Mouse (Mus musculus) heart, adult 2 months (tissue): ENCODE data around the gene Lad1. TPM values are rescaled to one million over a fixed set of nuclear protein-coding genes. Genes with fewer than 3 reads are reported as not detected.

Experiments
- DNase-seq, 2 experiments: peaks; one replicate each; pipeline ENCODE4 v3.0.0; 2021
- H3K27ac ChIP-seq: fragments of 200-600 bp; 2 replicates; pipeline ENCODE4 v1.8.1; 2022
- H3K27me3 ChIP-seq: fragments of 200-500 bp; 2 replicates; pipeline ENCODE4 v1.6.1; 2012; ENCODE audit warnings: mild to moderate bottlenecking, low read length, inconsistent platforms, mixed read lengths; ENCODE audit not compliant: control insufficient read depth, insufficient read depth
- H3K36me3 ChIP-seq: fragments of 200-500 bp; 2 replicates; pipeline ENCODE4 v1.6.1; 2012; ENCODE audit warnings: low read length, inconsistent platforms; ENCODE audit not compliant: control insufficient read depth, insufficient read depth
- H3K4me1 ChIP-seq: fragments of 200-500 bp; 2 replicates; pipeline ENCODE4 v1.6.1; 2011; ENCODE audit warnings: low read length; ENCODE audit not compliant: control insufficient read depth, insufficient read depth
- H3K4me3 ChIP-seq: fragments of 200-600 bp; 2 replicates; pipeline ENCODE4 v1.8.1; 2022
- H3K79me2 ChIP-seq: fragments of 200-500 bp; replicated peaks from 2 replicates; pipeline ENCODE4 v1.6.1; 2012; ENCODE audit warnings: mild to moderate bottlenecking, inconsistent platforms, low read length, moderate library complexity, mixed read lengths; ENCODE audit not compliant: control insufficient read depth, insufficient read depth
- H3K9ac ChIP-seq: fragments of 200-500 bp; 2 replicates; pipeline ENCODE4 v1.6.1; 2012; ENCODE audit warnings: low read depth, mild to moderate bottlenecking, control low read depth, inconsistent platforms, low read length, mixed read lengths
- CTCF ChIP-seq: fragments of 200-600 bp; IDR thresholded peaks from 2 replicates; pipeline ENCODE4 v1.8.1; 2022; ENCODE audit warnings: antibody characterized with exemption, mild to moderate bottlenecking, moderate library complexity
- EP300 ChIP-seq: fragments of 200-500 bp; IDR thresholded peaks from 2 replicates; pipeline ENCODE4 v1.6.1; 2011; ENCODE audit warnings: low read depth, low read length, control low read depth; ENCODE audit not compliant: insufficient read depth
- POLR2A ChIP-seq: fragments of 200-500 bp; IDR thresholded peaks from 2 replicates; pipeline ENCODE4 v1.6.1; 2011; ENCODE audit warnings: mild to moderate bottlenecking, low read depth, low read length, control low read depth; ENCODE audit not compliant: insufficient read depth
- WGBS: fragments of 180-500 bp; shearing (Covaris S2); methylation state at CpG from one replicate; pipeline ENCODE4 v1.1.7; 2018; 5-methylcytosine and 5-hydroxymethylcytosine counted together
- intact Hi-C: fragments of 180-260 bp; cut with DNase I; formaldehyde crosslinking; loops from one replicate; pipeline ENCODE4 v1.15.1; 2025
- polyA plus RNA-seq: library from polyadenylated mRNA; depleted of rRNA; stranded (reverse); fragments of >200 nt; gene quantifications from 2 replicates; pipeline ENCODE4 v1.2.3, GENCODE M21; 2012
- total RNA-seq, 2 experiments: library from RNA; stranded (reverse); gene quantifications; 2 replicates each; pipeline ENCODE4 v1.2.3; 2021

Gene Lad1
- total and polyA plus RNA-seq, 3 experiments, result 7.2 to 16.2 (median 7.3) TPM

DNA sequence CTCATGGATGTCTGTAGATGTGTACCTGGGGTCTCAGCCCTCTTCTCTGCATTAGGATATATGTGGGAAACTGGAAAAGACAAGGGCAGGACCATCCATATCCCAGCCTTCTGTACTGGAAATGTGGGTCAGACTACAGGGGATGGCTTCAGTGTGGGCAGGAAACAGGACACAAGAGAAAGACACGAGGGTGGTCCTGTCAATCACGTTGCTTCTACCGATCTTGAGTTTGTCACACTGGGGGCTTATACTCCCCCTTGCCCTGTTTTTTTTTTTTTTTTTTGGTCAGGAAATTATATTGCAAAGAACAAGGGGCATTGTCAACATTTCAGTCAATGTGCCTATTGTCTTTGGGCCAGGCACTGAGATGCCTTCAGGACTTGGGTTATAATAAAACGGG is 20.2 kb downstream of the Lad1 start:
- Histone ChIP-seq H3K4me3 (peak overlapping the region; percentile 41), H3K4me1 (no peaks in the 10 kb centered on the region; the same call in none of the 2 replicates), H3K9ac (peak overlapping the region; percentile 77), H3K36me3 (peaks cover 5% of the 10 kb centered on the region; the same call in 1 of the 2 replicates), H3K27me3 (no peaks in the 10 kb centered on the region), H3K79me2 (no peaks in the 10 kb centered on the region), H3K27ac (peak overlapping the region; percentile 93)
- TF ChIP-seq EP300 (no peak), CTCF (no peak), POLR2A (no peak)
- intact Hi-C loops, result no loop called here
- 28% methylated on average over 4 of the region's 4 CpGs for WGBS
- no peak for DNase-seq

- intact Hi-C loops, result no loop called here
- H3K27ac ChIP-seq, result peak overlapping the region; percentile 93
Observed at GRCm38 (mm10) chr1:135839065-135839464, 20.7 kb downstream of the Lad1 start.

GRCm38 (mm10) chr1:135840675-135841395 is 22.4 kb downstream of the Lad1 start:
- H3K36me3 ChIP-seq, result peaks cover 8% of the 10 kb centered on the region
- H3K79me2 ChIP-seq, result no peaks in the 10 kb centered on the region
- DNase-seq, result no peak
- H3K4me1 ChIP-seq, result peaks cover 7% of the 10 kb centered on the region
- 35% methylated on average over 15 of the region's 15 CpGs for WGBS
- intact Hi-C loops, result no loop called here
- H3K27me3 ChIP-seq, result no peaks in the 10 kb centered on the region
- H3K9ac ChIP-seq, result peak overlapping the region; percentile 24
- peak overlapping the region; percentile 41; the same call in 1 of the 2 replicates for H3K4me3 ChIP-seq
- TF ChIP-seq EP300 (peak; percentile 52; the same call in 1 of the 2 replicates), CTCF (no peak), POLR2A (peak; percentile 63)
- peak overlapping the region; percentile 54 for H3K27ac ChIP-seq

More at GRCm38 (mm10) chr1:135839065-135839464, 20.7 kb downstream of the Lad1 start:
- DNase-seq, result no peak
- peaks cover 1% of the 10 kb centered on the region for H3K4me1 ChIP-seq
- WGBS, result 52% methylated on average over 6 of the region's 6 CpGs
- H3K4me3 ChIP-seq, result peak overlapping the region; percentile 41; the same call in 1 of the 2 replicates
- peak overlapping the region; percentile 77 for H3K9ac ChIP-seq
- H3K27me3 ChIP-seq, result no peaks in the 10 kb centered on the region
- H3K36me3 ChIP-seq, result peaks cover 5% of the 10 kb centered on the region
- no peaks in the 10 kb centered on the region for H3K79me2 ChIP-seq
- TF ChIP-seq EP300, result 0 out of 2 replicates have a peak, but pooled peaks have one; percentile 73
- peak; percentile 70 for TF ChIP-seq POLR2A
- TF ChIP-seq CTCF, result no peak

DNA sequence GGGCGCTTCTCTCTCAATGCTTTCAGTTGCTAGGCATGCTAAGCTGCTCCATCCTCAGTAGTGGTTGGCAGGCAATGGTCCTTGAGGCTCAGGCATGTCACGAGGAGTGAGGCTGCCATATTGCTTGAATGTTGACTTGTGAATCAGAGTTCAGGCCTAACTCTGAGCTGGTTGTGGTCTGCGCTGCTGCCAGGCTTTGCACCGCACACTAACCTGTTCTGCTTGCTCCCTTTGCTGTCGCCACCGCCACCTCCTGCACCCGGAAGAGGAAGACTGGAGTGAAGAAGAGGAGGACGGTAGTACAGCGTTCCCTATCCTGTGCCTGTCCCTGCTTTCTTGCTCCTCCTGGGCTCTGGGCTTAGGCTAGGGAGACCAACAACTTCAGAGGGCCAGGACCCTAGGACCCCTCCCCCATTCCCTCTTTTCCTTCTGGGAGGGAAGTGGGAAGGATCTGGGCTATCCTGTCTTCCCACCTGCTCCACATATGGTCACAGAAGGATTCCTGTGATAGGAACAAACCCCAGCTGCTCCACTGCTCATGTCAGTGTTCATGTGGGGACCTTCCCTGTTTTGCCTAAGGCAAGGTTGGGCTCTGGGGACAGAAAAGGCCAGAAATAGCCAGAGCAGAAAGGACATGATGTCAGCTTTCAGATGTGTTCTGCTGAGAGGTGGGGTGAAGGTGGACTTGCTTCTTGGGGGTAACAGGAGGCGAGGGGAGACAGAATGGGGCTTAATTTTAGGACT is 25.3 kb downstream of the Lad1 start:
- peak overlapping the region; percentile 63 for H3K27ac ChIP-seq
- peak overlapping the region; percentile 0; the same call in 1 of the 2 replicates for H3K9ac ChIP-seq
- DNase-seq, result no peak
- peaks cover 10% of the 10 kb centered on the region for H3K4me1 ChIP-seq
- intact Hi-C loops, result no loop called here
- no peaks in the 10 kb centered on the region for H3K79me2 ChIP-seq
- no peaks in the 10 kb centered on the region for H3K27me3 ChIP-seq
- TF ChIP-seq POLR2A, result peak; percentile 48; the same call in 1 of the 2 replicates
- TF ChIP-seq CTCF, result no peak
- no peak overlapping the region; the same call in 1 of the 2 replicates for H3K4me3 ChIP-seq
- H3K36me3 ChIP-seq, result peaks cover 8% of the 10 kb centered on the region
- 69% methylated on average over 10 of the region's 10 CpGs for WGBS

- peaks cover 10% of the 10 kb centered on the region for H3K4me1 ChIP-seq
- no peak overlapping the region for H3K9ac ChIP-seq
- peaks cover 8% of the 10 kb centered on the region for H3K36me3 ChIP-seq
- H3K27me3 ChIP-seq, result no peaks in the 10 kb centered on the region
- peak; percentile 51 for TF ChIP-seq POLR2A
- TF ChIP-seq EP300, result peak; percentile 73
- TF ChIP-seq CTCF, result no peak
- peak in 1 of 2 experiments; percentile 60 for DNase-seq
- H3K79me2 ChIP-seq, result no peaks in the 10 kb centered on the region
- peak overlapping the region; percentile 63 for H3K27ac ChIP-seq
- 22% methylated on average over 6 of the region's 6 CpGs for WGBS
- intact Hi-C loops, result no loop called here
- H3K4me3 ChIP-seq, result no peak overlapping the region
Observed at GRCm38 (mm10) chr1:135844481-135844880, 26.1 kb downstream of the Lad1 start.

DNA sequence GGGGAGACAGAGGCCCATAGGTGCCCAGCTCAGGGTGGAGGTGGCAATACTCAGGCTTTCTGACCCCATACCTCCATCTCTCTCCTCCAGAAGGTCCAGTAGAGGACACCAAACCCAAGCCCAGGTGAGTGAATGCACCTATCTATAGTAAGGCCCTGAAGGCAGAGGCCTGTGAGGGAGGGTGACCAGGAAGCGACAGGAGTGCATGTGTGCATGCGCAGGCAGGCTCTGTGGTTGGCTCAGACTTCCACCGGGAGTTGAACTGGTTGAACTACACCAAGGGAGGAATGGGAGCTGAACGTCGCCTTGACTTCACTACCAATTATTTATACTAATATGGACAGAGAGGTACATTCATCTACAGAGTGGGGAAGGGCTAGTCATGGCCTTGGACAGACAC is 28.2 kb downstream of the Lad1 start:
- DNase-seq, result no peak
- peak; percentile 35; the same call in 1 of the 2 replicates for TF ChIP-seq EP300
- TF ChIP-seq CTCF, result no peak
- 53% methylated on average over 5 of the region's 5 CpGs for WGBS
- Histone ChIP-seq H3K79me2 (no peaks in the 10 kb centered on the region), H3K4me3 (no peak overlapping the region), H3K27ac (peak overlapping the region; percentile 26; the same call in 1 of the 2 replicates), H3K4me1 (peaks cover 10% of the 10 kb centered on the region), H3K36me3 (peaks cover 8% of the 10 kb centered on the region), H3K27me3 (no peaks in the 10 kb centered on the region), H3K9ac (no peak overlapping the region)
- intact Hi-C loops, result no loop called here
